Mouse (Mus musculus) limb, embryonic 11.5 days (tissue): Measurements from ENCODE around the gene Abhd2. TPM values are rescaled to one million over a fixed set of nuclear protein-coding genes. Genes with fewer than 3 reads are reported as not detected.

ENCODE experiments used
- ATAC-seq: fragments of 200-750 bp; cut with Nextera tagmentation; 2 replicates; pipeline ENCODE4 v1.8.0; 2017; ENCODE audit warnings: low read depth; ENCODE audit not compliant: insufficient number of reproducible peaks, low FRiP score, low TSS enrichment
- DNase-seq: peaks from one replicate; pipeline ENCODE4 v3.0.0-alpha.2; 2015; ENCODE audit warnings: low spot score
- H3K27ac ChIP-seq: fragments of 300-500 bp; sonication (generic); replicated peaks from 2 replicates; pipeline ENCODE4 v1.5.1; 2014; ENCODE audit warnings: low read depth, mild to moderate bottlenecking, low read length
- H3K27me3 ChIP-seq: fragments of 300-500 bp; sonication (generic); 2 replicates; pipeline ENCODE4 v1.6.1; 2014; ENCODE audit warnings: mild to moderate bottlenecking, low read length, mixed read lengths; ENCODE audit not compliant: control insufficient read depth, insufficient read depth
- H3K36me3 ChIP-seq: fragments of 300-500 bp; sonication (generic); 2 replicates; pipeline ENCODE4 v1.6.1; 2014; ENCODE audit warnings: mild to moderate bottlenecking, low read length, moderate library complexity, mixed read lengths; ENCODE audit not compliant: control insufficient read depth, insufficient read depth
- H3K4me1 ChIP-seq: fragments of 300-500 bp; sonication (generic); 2 replicates; pipeline ENCODE4 v1.6.1; 2014; ENCODE audit warnings: low read length, mixed read lengths; ENCODE audit not compliant: control insufficient read depth, insufficient read depth
- H3K4me2 ChIP-seq: fragments of 300-500 bp; sonication (generic); 2 replicates; pipeline ENCODE4 v1.6.1; 2014; ENCODE audit warnings: low read depth, mild to moderate bottlenecking, moderate library complexity; ENCODE audit not compliant: severe bottlenecking
- H3K4me3 ChIP-seq: fragments of 300-500 bp; sonication (generic); 2 replicates; pipeline ENCODE4 v1.5.1; 2014; ENCODE audit warnings: low read depth, low read length
- H3K9ac ChIP-seq: fragments of 300-500 bp; sonication (generic); 2 replicates; pipeline ENCODE4 v1.6.1; 2014; ENCODE audit warnings: mild to moderate bottlenecking, low read length
- H3K9me3 ChIP-seq: fragments of 300-500 bp; sonication (generic); 2 replicates; pipeline ENCODE4 v1.6.1; 2016; ENCODE audit warnings: low read length; ENCODE audit not compliant: control insufficient read depth
- WGBS: fragments of 180-500 bp; shearing (Covaris S2); extraction: QIAGEN DNeasy Blood & Tissue Kit; methylation state at CpG from one replicate; pipeline ENCODE4 v1.1.7; 2014; 5-methylcytosine and 5-hydroxymethylcytosine counted together
- polyA plus RNA-seq: library from polyadenylated mRNA; unstranded; fragments of >200 nt; fragmentation: Nextera tagmentation; extraction: Ambion mirVana; gene quantifications from 2 replicates; pipeline ENCODE4 v1.2.1, GENCODE M21; 2014

The Abhd2 gene
- polyA plus RNA-seq, 1 experiment from 2014 or later, result 8.8 TPM

GRCm38 (mm10) chr7:79333419-79333818, 60.4 kb downstream of the Abhd2 start:
- H3K36me3 ChIP-seq, result peaks cover 3% of the 10 kb centered on the region; the same call in 1 of the 2 replicates
- H3K4me3 ChIP-seq, result no peak overlapping the region
- no peak for DNase-seq
- H3K27ac ChIP-seq, result no peak overlapping the region
- no peaks in the 10 kb centered on the region for H3K27me3 ChIP-seq
- no peak overlapping the region for H3K9ac ChIP-seq
- H3K9me3 ChIP-seq, result no peaks in the 10 kb centered on the region
- 71% methylated on average over 3 of the region's 3 CpGs for WGBS
- H3K4me1 ChIP-seq, result no peaks in the 10 kb centered on the region
- no peak overlapping the region for H3K4me2 ChIP-seq
- no peak for ATAC-seq

- Histone ChIP-seq H3K9ac (no peak overlapping the region), H3K4me3 (no peak overlapping the region), H3K9me3 (no peaks in the 10 kb centered on the region), H3K27ac (no peak overlapping the region), H3K4me2 (no peak overlapping the region), H3K27me3 (no peaks in the 10 kb centered on the region), H3K4me1 (no peaks in the 10 kb centered on the region), H3K36me3 (no peaks in the 10 kb centered on the region)
- ATAC-seq, result no peak
- no peak for DNase-seq
- 96% methylated on average over 8 of the region's 8 CpGs for WGBS
These were observed 63.4 kb downstream of the Abhd2 start for GRCm38 (mm10) chr7:79336362-79336910.

- no peak overlapping the region for H3K27ac ChIP-seq
- WGBS, result 47% methylated on average over 4 of the region's 4 CpGs
- peaks cover 6% of the 10 kb centered on the region; the same call in 1 of the 2 replicates for H3K36me3 ChIP-seq
- ATAC-seq (no peak), DNase-seq (peak; percentile 65)
- no peaks in the 10 kb centered on the region for H3K9me3 ChIP-seq
- no peak overlapping the region for H3K9ac ChIP-seq
- no peak overlapping the region for H3K4me3 ChIP-seq
- no peaks in the 10 kb centered on the region for H3K27me3 ChIP-seq
- H3K4me2 ChIP-seq, result no peak overlapping the region
- H3K4me1 ChIP-seq, result no peaks in the 10 kb centered on the region
These were observed 72.9 kb downstream of the Abhd2 start for GRCm38 (mm10) chr7:79345902-79346301.

- Histone ChIP-seq H3K9ac (no peak overlapping the region), H3K4me2 (no peak overlapping the region), H3K9me3 (no peaks in the 10 kb centered on the region), H3K4me1 (no peaks in the 10 kb centered on the region), H3K36me3 (peaks cover 9% of the 10 kb centered on the region; the same call in 1 of the 2 replicates), H3K4me3 (no peak overlapping the region), H3K27me3 (no peaks in the 10 kb centered on the region), H3K27ac (no peak overlapping the region)
- 65% methylated on average over 8 of the region's 8 CpGs for WGBS
- no peak for ATAC-seq
- DNase-seq, result no peak
These were observed 73.6 kb downstream of the Abhd2 start for GRCm38 (mm10) chr7:79346555-79347075.

- Histone ChIP-seq H3K4me3 (no peak overlapping the region), H3K4me2 (no peak overlapping the region), H3K27ac (no peak overlapping the region), H3K36me3 (peaks cover 9% of the 10 kb centered on the region; the same call in 1 of the 2 replicates), H3K9me3 (no peaks in the 10 kb centered on the region), H3K27me3 (no peaks in the 10 kb centered on the region), H3K9ac (no peak overlapping the region), H3K4me1 (no peaks in the 10 kb centered on the region)
- 80% methylated on average over 13 of the region's 13 CpGs for WGBS
- DNase-seq, result no peak
- ATAC-seq, result no peak
These were observed 74.3 kb downstream of the Abhd2 start for GRCm38 (mm10) chr7:79347108-79347813.

- ATAC-seq (no peak), DNase-seq (no peak)
- Histone ChIP-seq H3K9ac (no peak overlapping the region), H3K36me3 (peaks cover 11% of the 10 kb centered on the region; the same call in 1 of the 2 replicates), H3K27ac (no peak overlapping the region), H3K4me1 (no peaks in the 10 kb centered on the region), H3K4me3 (no peak overlapping the region), H3K4me2 (no peak overlapping the region), H3K27me3 (no peaks in the 10 kb centered on the region), H3K9me3 (no peaks in the 10 kb centered on the region)
- 96% methylated on average over 8 of the region's 8 CpGs for WGBS
These were observed 75.8 kb downstream of the Abhd2 start for GRCm38 (mm10) chr7:79348816-79349215.

GRCm38 (mm10) chr7:79349738-79350386, 76.9 kb downstream of the Abhd2 start:
- no peaks in the 10 kb centered on the region for H3K9me3 ChIP-seq
- 44% methylated on average over 12 of the region's 12 CpGs for WGBS
- no peak overlapping the region for H3K4me2 ChIP-seq
- H3K4me1 ChIP-seq, result no peaks in the 10 kb centered on the region
- H3K9ac ChIP-seq, result no peak overlapping the region
- no peak for ATAC-seq
- no peaks in the 10 kb centered on the region for H3K27me3 ChIP-seq
- peak; percentile 84 for DNase-seq
- peaks cover 14% of the 10 kb centered on the region; the same call in 1 of the 2 replicates for H3K36me3 ChIP-seq
- no peak overlapping the region for H3K27ac ChIP-seq
- no peak overlapping the region for H3K4me3 ChIP-seq

GRCm38 (mm10) chr7:79358350-79359182, 85.6 kb downstream of the Abhd2 start:
- Histone ChIP-seq H3K27me3 (no peaks in the 10 kb centered on the region), H3K4me2 (no peak overlapping the region), H3K9me3 (no peaks in the 10 kb centered on the region), H3K27ac (no peak overlapping the region), H3K4me1 (no peaks in the 10 kb centered on the region), H3K36me3 (peaks cover 5% of the 10 kb centered on the region; the same call in 1 of the 2 replicates), H3K4me3 (no peak overlapping the region), H3K9ac (no peak overlapping the region)
- ATAC-seq, result no peak
- DNase-seq, result no peak
- WGBS, result 75% methylated on average over 15 of the region's 15 CpGs
